Mouse (Mus musculus): ENCODE measurements around the gene Fgfr2.

Gene Fgfr2

DNA sequence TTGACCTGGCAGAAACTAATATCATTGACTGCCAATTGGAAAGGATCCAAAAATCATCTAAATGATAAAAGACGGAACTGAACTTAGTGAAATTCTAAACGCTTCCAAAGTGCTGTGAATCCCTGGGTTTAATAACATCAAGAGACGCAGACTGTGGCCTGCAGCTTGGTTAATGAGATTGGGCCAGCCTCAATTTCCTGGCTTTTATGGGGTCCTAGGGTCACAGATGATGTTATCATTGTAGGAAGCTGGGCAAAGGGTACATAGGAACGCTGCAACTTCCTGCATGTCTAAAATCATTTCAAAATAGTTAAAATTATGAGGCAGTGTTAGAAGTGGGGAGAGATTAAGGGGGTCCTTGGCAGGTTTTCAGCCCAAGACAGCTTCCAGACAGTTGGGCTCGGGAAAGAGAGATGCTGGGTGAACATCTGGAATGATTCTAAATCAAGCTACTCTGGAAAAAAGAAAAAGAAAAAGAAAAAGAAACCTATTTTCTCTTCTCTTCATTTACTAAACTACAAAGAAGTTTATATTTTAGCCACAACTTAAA is 823.4 kb downstream of the Fgfr2 start:
- DNase-seq (ENCODE audit: low read depth in 1 of 2, low spot score in 2 of 2), result no peak

DNA sequence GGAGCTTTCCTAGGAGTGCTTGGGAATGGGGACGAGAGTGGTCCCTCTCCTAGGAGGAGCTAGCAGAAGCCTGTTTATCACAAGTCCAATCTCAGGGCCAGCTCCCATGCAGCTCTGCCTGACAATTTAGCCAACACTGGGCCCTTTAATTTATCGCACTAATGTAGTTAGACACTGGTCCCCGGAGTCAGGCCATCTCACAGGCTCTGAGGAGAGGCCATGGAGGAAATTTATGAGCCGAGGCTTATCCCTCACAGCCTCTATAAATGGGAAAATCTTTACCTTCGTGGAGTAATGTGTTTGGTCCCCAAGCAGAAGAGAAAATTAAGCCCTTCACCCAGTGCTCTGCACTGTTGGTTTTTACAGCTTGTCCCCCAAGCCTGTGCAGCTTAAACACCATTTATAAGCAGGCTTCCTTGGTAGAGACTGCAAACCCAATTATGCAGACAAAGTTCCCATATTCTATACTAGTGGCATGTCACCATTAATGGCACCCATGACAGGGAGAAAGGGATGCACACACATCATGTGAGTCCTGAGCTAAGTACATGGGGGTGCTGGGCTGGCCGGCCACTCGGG is 824.6 kb downstream of the Fgfr2 start:
- no peak for DNase-seq (ENCODE audit: low read depth in 1 of 2, low spot score in 2 of 2)

DNA sequence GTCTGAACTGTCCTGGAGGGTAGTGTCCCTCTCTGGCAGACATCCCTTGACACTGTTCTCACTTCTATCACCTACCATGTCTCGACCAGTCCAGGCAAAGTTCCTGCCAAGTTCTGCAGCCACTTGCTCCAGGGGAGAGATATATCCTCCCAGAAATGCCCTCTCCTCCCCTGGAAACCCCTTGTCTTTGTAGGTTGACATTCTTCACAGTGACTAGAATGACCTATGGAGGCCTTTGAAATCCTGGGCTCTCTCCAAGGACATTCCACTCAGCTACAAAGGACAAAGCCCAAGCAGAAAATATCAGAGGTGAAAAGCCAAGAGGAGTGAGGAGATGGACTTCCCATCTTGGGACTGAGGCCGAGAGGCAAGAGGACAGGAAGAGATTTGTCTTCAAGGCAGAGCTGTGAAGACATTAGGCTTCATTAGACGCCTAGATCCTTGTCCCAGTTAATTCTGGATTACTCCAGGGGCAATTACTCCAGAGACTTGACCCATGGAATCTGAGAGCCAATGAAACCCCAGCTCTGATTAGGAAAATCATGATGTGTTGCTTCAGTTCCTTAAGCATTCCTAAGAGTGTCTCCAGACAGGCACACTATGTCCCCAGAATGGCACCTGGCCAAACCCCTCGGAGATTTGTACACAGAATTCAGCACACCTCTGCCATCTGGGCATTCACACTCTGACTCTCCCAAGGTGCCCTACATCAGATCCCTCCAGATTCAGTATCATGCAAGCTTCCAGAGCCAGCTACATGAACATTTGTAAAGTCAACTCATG is 826.3 kb downstream of the Fgfr2 start:
- no peak for DNase-seq (ENCODE audit: low read depth in 1 of 2, low spot score in 2 of 2)

DNA sequence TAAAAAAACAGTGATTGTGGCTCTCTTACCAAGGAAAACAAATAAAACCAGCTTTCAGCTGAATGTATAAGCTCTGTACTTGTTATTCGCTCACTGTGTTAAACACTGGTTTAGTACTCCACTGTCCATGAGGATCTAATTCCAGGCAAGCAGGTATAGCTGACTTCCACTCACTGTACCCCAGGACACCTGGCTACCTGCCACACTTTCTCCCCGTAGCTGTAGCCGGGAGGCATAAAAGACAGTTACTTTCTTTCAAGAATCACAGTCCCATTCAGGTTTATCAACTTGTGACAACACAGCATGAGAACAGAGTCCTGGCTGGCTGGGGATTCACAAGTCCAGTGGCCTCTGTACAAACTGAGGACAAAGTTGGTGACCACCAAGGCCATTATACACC is 827.0 kb downstream of the Fgfr2 start:
- no peak for DNase-seq (ENCODE audit: low read depth in 1 of 2, low spot score in 2 of 2)

DNA sequence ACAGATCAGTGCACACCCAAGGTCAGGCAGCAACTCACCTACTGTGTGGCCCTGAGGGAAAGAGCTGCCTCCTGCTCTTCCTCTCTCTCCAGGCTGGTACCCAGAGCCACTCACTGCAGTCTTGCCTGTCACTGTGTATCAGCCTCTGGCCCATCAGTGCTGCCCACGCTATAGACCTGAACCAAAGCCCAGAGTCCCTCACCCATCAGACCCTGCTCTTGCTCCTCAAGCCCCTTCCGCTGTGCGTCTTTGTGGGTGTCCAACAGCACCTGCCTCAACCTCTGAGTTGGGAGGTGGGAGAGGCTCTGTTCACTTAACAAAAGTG is 835.8 kb downstream of the Fgfr2 start:
- no peak for DNase-seq (ENCODE audit: low read depth in 1 of 2, low spot score in 2 of 2)

DNA sequence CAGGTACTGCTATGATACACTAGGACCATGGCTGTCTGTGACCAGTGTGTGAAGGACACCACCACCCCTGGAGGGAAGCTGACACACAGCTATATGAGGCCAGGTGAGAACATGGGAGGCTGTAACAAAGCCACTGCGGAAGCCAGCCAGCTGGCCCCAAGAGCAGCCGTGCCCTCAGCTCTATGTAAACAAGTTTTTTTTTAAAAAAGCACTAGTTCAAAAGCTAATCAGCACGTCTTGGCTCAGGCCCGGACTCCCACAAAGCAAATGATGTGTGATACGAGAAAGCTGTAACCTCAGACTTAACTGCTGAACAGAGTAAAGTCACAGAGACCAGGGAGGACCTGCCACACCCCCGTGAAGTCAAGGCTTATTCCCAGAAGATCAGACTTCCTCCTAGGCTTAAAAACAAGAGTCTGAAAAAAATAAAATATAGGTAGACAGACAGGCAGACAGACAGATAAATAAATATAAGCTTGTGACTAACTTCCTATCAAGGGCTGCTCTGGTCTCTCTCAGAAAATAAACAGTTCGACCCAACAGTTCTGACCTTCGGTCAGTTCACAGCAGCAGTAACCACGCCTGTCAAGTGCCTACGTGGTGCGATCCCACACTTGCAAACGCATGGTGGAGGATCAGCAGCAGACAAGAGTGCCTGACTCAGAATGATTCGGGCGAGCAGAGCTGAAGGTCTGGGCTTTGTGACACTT is 836.4 kb downstream of the Fgfr2 start:
- DNase-seq (ENCODE audit: low read depth in 1 of 2, low spot score in 2 of 2), result no peak

DNA sequence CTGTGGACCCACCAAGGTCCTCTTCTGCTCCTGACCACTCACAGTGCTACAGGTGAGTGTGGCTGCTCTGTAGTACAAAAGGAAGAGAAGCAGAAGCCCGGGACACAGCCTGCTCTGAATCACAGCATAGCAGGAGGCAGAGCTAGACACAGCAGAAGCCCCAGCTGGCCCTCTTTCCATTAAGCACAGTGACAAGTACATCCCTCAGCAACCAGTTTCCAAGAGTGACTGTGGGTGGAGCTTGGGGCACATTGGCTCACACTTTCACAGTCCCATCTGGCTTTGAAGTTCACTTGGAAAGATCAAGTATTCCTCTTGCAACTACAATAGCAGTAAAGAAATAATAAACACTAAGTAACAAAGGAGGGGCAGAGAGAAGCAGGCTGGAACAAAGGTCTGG is 838.4 kb downstream of the Fgfr2 start:
- no peak for DNase-seq (ENCODE audit: low read depth in 1 of 2, low spot score in 2 of 2)

DNA sequence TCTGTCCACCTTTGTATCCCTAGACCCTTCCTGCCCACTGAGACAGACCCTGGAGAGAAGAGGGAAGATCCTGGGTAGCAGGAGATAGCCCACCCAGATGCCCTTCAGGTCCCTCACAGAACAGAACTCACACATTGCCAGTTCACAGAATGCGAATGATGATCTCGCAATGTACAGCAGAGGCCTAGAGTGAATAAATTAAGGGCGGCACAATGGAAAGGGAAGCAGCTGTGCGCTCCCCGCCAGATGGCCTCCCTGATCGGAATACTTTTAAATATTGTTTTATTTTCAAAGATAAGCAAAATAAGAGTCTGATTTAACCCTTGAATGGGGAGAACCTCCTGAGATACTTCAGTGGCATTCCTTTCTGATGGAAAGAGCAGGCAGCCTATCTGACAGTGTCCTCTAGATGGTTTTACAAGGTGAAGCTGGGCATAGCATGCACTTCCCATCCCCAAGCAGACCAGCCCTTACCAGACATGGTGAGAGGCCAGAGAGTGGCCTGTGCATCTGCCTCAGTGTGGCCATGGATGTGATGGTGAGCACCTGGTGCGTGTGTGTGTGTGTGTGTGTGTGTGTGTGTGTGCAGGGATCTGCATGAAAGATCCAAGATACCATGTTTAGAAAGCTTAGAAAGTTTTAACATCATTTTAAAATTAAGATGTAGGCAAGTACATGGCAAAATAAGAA is 839.0 kb downstream of the Fgfr2 start:
- no peak for DNase-seq (ENCODE audit: low read depth in 1 of 2, low spot score in 2 of 2)

GRCm38 (mm10) chr7:132282576-132282975 is 840.6 kb downstream of the Fgfr2 start:
- no peak for DNase-seq (ENCODE audit: low read depth in 1 of 2, low spot score in 2 of 2)

- no peak for DNase-seq (ENCODE audit: low read depth in 1 of 2, low spot score in 2 of 2)
Measured at GRCm38 (mm10) chr7:132282161-132282560, 841.0 kb downstream of the Fgfr2 start.

GRCm38 (mm10) chr7:132281753-132282152 is 841.4 kb downstream of the Fgfr2 start:
- DNase-seq (ENCODE audit: low read depth in 1 of 2, low spot score in 2 of 2), result no peak

DNA sequence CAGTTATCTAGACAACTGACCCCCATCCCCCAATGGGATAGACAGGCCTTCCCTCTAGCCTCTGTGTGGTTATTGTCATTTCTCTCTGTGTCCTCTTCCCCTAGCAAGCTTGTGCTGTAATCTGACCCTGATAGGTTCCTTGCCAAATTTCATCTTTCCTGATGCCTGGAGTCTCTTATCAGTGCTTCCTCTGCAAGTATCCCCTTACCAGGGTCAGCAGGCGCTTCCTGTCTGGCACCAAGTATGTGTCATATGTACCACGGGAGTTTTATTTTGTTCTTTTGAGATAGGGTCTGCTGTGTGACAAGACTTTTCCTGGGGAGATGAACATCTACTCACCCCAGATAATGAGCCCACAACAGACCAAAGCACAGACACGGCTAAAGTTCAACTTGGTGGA is 844.5 kb downstream of the Fgfr2 start:
- no peak for DNase-seq (ENCODE audit: low read depth in 1 of 2, low spot score in 2 of 2)

- no peak for DNase-seq (ENCODE audit: low read depth in 1 of 2, low spot score in 2 of 2)
Measured at GRCm38 (mm10) chr7:132276287-132276686, 846.9 kb downstream of the Fgfr2 start.

GRCm38 (mm10) chr7:132273741-132274513 is 849.2 kb downstream of the Fgfr2 start:
- DNase-seq (ENCODE audit: low read depth in 1 of 2, low spot score in 2 of 2), result no peak

GRCm38 (mm10) chr7:132272984-132273383 is 850.2 kb downstream of the Fgfr2 start:
- no peak for DNase-seq (ENCODE audit: low read depth in 1 of 2, low spot score in 2 of 2)

GRCm38 (mm10) chr7:132270364-132270763 is 852.8 kb downstream of the Fgfr2 start:
- no peak for DNase-seq (ENCODE audit: low read depth in 1 of 2, low spot score in 2 of 2)

- DNase-seq (ENCODE audit: low read depth in 1 of 2, low spot score in 2 of 2), result no peak
Measured at GRCm38 (mm10) chr7:132269661-132270060, 853.5 kb downstream of the Fgfr2 start.

GRCm38 (mm10) chr7:132267721-132268498 is 855.2 kb downstream of the Fgfr2 start:
- no peak for DNase-seq (ENCODE audit: low read depth in 1 of 2, low spot score in 2 of 2)

DNA sequence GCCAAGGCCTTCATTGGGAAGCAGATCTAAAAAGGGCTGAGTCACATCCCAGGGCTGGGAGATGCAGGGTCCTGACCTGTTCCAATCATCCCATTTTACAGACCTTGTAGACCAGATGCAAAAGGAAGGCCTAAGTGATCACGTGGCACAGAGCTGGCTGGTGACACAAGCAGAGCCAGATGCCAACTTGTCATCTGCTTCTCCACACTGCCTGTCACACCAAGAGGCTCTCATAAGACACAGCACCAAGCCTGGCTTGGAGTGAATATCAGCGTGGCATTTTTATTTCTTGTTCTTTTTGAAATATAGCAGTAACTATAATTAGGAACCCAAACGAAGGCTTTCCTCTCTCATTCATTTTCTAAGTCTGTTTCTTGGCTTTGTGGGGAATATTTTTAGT is 858.4 kb downstream of the Fgfr2 start:
- DNase-seq (ENCODE audit: low read depth in 1 of 2, low spot score in 2 of 2), result no peak

GRCm38 (mm10) chr7:132263186-132263585 is 860.0 kb downstream of the Fgfr2 start:
- no peak for DNase-seq (ENCODE audit: low read depth in 1 of 2, low spot score in 2 of 2)

Data from monocyte, adult 2 months (primary cell).